Mouse (Mus musculus) embryonic facial prominence, embryonic 12.5 days (tissue): ENCODE measurements around the gene Kdm5a. TPM values are rescaled to one million over a fixed set of nuclear protein-coding genes. Genes with fewer than 3 reads are reported as not detected.
A peak's percentile ranks its signal among the peaks of the same experiment; 100 is the strongest.

Experiments used
- ATAC-seq: fragments of 200-750 bp; cut with Nextera tagmentation; 2 replicates; pipeline ENCODE4 v1.8.0; 2017; ENCODE audit not compliant: insufficient number of reproducible peaks, insufficient read depth, low FRiP score, low TSS enrichment
- H3K27ac ChIP-seq: fragments of 300-500 bp; sonication (generic); 2 replicates; pipeline ENCODE4 v1.5.1; 2016; ENCODE audit warnings: mild to moderate bottlenecking
- H3K27me3 ChIP-seq: fragments of 300-500 bp; sonication (generic); 2 replicates; pipeline ENCODE4 v1.6.1; 2016; ENCODE audit warnings: mild to moderate bottlenecking, moderate library complexity
- H3K36me3 ChIP-seq: fragments of 300-500 bp; sonication (generic); 2 replicates; pipeline ENCODE4 v1.6.1; 2016; ENCODE audit warnings: mild to moderate bottlenecking
- H3K4me1 ChIP-seq: fragments of 300-500 bp; sonication (generic); 2 replicates; pipeline ENCODE4 v1.6.1; 2016
- H3K4me2 ChIP-seq: fragments of 300-500 bp; sonication (generic); replicated peaks from 2 replicates; pipeline ENCODE4 v1.6.1; 2016; ENCODE audit warnings: mild to moderate bottlenecking, moderate library complexity
- H3K4me3 ChIP-seq: fragments of 300-500 bp; sonication (generic); 2 replicates; pipeline ENCODE4 v1.5.1; 2016; ENCODE audit warnings: mild to moderate bottlenecking
- H3K9ac ChIP-seq: fragments of 300-500 bp; sonication (generic); 2 replicates; pipeline ENCODE4 v1.6.1; 2016; ENCODE audit warnings: mild to moderate bottlenecking, moderate library complexity
- H3K9me3 ChIP-seq: fragments of 300-500 bp; sonication (generic); 2 replicates; pipeline ENCODE4 v1.6.1; 2016; ENCODE audit warnings: mild to moderate bottlenecking, moderate library complexity
- WGBS: fragments of 180-500 bp; shearing (Covaris S2); methylation state at CpG from one replicate; pipeline ENCODE4 v1.1.7; 2016; 5-methylcytosine and 5-hydroxymethylcytosine counted together
- polyA plus RNA-seq: library from polyadenylated mRNA; unstranded; fragments of >200 nt; fragmentation: Nextera tagmentation; extraction: Ambion mirVana; gene quantifications from 2 replicates; pipeline ENCODE4 v1.2.1, GENCODE M21; 2016

Kdm5a gene
- 50.6 and 58.3 TPM in 2 replicates for polyA plus RNA-seq

- Histone ChIP-seq H3K27ac (peak within 1 kb of the TSS; percentile 93), H3K4me1 (peaks cover 9% of the 10 kb centered on the region; the same call in 1 of the 2 replicates), H3K4me3 (peak within 1 kb of the TSS; percentile 99), H3K36me3 (peaks cover 22% of the 10 kb centered on the region), H3K9ac (peak within 1 kb of the TSS; percentile 93), H3K27me3 (no peaks in the 10 kb centered on the region), H3K4me2 (peak within 1 kb of the TSS; percentile 84), H3K9me3 (no peaks in the 10 kb centered on the region)
- peak; percentile 87 for ATAC-seq
- under 1% methylated on average over 71 of the region's 71 CpGs for WGBS
Measured at GRCm38 (mm10) chr6:120363688-120364522, at the start of gene Kdm5a, which contains the start of gene Ccdc77. Gene Kdm5a, plus strand, starts transcription at chr6:120364124. Gene Ccdc77, minus strand, starts transcription at chr6:120364374.

GRCm38 (mm10) chr6:120318303-120318940, 45.5 kb upstream of the Kdm5a start:
- no peak overlapping the region for H3K4me3 ChIP-seq
- no peaks in the 10 kb centered on the region for H3K27me3 ChIP-seq
- H3K4me1 ChIP-seq, result no peaks in the 10 kb centered on the region
- ATAC-seq, result no peak
- no peak overlapping the region for H3K9ac ChIP-seq
- H3K36me3 ChIP-seq, result no peaks in the 10 kb centered on the region
- WGBS, result 87% methylated on average over 11 of the region's 11 CpGs
- no peaks in the 10 kb centered on the region for H3K9me3 ChIP-seq
- no peak overlapping the region for H3K27ac ChIP-seq
- no peak overlapping the region for H3K4me2 ChIP-seq

DNA sequence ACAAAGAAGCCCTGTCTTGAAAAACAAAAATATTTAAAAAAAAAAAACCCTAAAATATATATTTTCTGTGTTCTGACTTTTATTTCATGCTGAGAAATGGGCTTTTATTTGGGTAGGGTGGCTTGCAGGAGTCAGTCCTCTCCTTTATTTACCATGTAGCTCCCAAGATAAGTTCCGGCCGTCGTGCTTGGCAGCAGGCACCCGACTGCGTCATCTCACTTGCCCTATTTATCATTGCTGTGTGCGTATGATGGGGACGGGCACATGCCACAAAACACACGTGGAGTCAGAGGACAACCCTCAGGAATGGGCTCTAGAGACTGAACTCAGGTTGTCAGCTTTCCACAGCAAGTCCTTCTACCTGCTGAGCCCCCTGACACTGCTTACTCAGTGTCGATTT, 44.8 kb upstream of the Kdm5a start:
- Histone ChIP-seq H3K36me3 (no peaks in the 10 kb centered on the region), H3K4me1 (no peaks in the 10 kb centered on the region), H3K27me3 (no peaks in the 10 kb centered on the region), H3K4me3 (no peak overlapping the region), H3K27ac (no peak overlapping the region), H3K9me3 (no peaks in the 10 kb centered on the region), H3K4me2 (no peak overlapping the region), H3K9ac (no peak overlapping the region)
- 88% methylated on average over 9 of the region's 9 CpGs for WGBS
- ATAC-seq, result no peak

GRCm38 (mm10) chr6:120320369-120320768, 43.6 kb upstream of the Kdm5a start:
- no peaks in the 10 kb centered on the region for H3K9me3 ChIP-seq
- WGBS, result 65% methylated on average over 2 of the region's 2 CpGs
- no peak for ATAC-seq
- no peak overlapping the region for H3K27ac ChIP-seq
- H3K4me1 ChIP-seq, result no peaks in the 10 kb centered on the region
- peaks cover 8% of the 10 kb centered on the region; the same call in 1 of the 2 replicates for H3K36me3 ChIP-seq
- no peak overlapping the region for H3K4me3 ChIP-seq
- H3K9ac ChIP-seq, result no peak overlapping the region
- H3K4me2 ChIP-seq, result no peak overlapping the region
- H3K27me3 ChIP-seq, result no peaks in the 10 kb centered on the region

- Histone ChIP-seq H3K27ac (no peak overlapping the region), H3K4me3 (no peak overlapping the region), H3K9me3 (no peaks in the 10 kb centered on the region), H3K9ac (no peak overlapping the region), H3K27me3 (no peaks in the 10 kb centered on the region), H3K4me2 (no peak overlapping the region), H3K4me1 (no peaks in the 10 kb centered on the region), H3K36me3 (peaks cover 17% of the 10 kb centered on the region)
- 33% methylated on average over 6 of the region's 6 CpGs for WGBS
- no peak for ATAC-seq
Measured at GRCm38 (mm10) chr6:120324295-120324927, 39.5 kb upstream of the Kdm5a start.

- WGBS, result 76% methylated on average over 2 of the region's 2 CpGs
- Histone ChIP-seq H3K4me1 (no peaks in the 10 kb centered on the region), H3K4me3 (no peak overlapping the region), H3K27ac (no peak overlapping the region), H3K9ac (no peak overlapping the region), H3K9me3 (no peaks in the 10 kb centered on the region), H3K27me3 (no peaks in the 10 kb centered on the region), H3K4me2 (no peak overlapping the region), H3K36me3 (peaks cover 67% of the 10 kb centered on the region)
- ATAC-seq, result no peak
Measured at GRCm38 (mm10) chr6:120332351-120332750, 31.6 kb upstream of the Kdm5a start.

- no peaks in the 10 kb centered on the region for H3K27me3 ChIP-seq
- H3K9me3 ChIP-seq, result no peaks in the 10 kb centered on the region
- H3K27ac ChIP-seq, result no peak overlapping the region
- WGBS, result 85% methylated on average over 1 of the region's 1 CpGs
- H3K4me1 ChIP-seq, result no peaks in the 10 kb centered on the region
- no peak for ATAC-seq
- H3K4me2 ChIP-seq, result no peak overlapping the region
- H3K9ac ChIP-seq, result no peak overlapping the region
- H3K4me3 ChIP-seq, result no peak overlapping the region
- peaks cover 71% of the 10 kb centered on the region for H3K36me3 ChIP-seq
Measured at GRCm38 (mm10) chr6:120343992-120344391, 19.9 kb upstream of the Kdm5a start.

DNA sequence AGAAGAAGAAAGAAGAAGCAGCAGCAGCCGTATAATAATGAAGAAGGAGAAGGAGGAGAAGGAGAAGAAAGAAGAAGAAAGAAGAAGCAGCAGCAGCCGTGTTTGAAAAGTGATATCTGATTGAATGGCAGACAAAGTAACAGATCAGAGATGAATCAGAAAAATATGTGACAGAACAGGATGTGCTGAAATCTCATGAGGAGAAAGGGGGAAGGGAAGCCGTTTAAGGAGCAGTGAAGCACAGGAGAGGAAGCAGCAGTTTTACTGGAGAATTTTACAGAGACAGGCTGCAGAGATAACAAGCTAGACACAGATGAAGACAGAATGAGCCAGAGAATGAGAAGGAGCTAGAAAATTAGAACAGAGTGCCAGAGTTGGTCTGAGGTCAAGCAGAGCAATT, 14.9 kb upstream of the Kdm5a start:
- H3K9me3 ChIP-seq, result no peaks in the 10 kb centered on the region
- no peak overlapping the region for H3K4me3 ChIP-seq
- peaks cover 61% of the 10 kb centered on the region for H3K36me3 ChIP-seq
- H3K27me3 ChIP-seq, result no peaks in the 10 kb centered on the region
- ATAC-seq, result no peak
- H3K9ac ChIP-seq, result no peak overlapping the region
- no peak overlapping the region for H3K4me2 ChIP-seq
- no peak overlapping the region for H3K27ac ChIP-seq
- 95% methylated on average over 3 of the region's 3 CpGs for WGBS
- no peaks in the 10 kb centered on the region for H3K4me1 ChIP-seq

GRCm38 (mm10) chr6:120356478-120356877, 7.4 kb upstream of the Kdm5a start:
- H3K4me3 ChIP-seq, result peak overlapping the region; percentile 55
- peak overlapping the region; percentile 60 for H3K9ac ChIP-seq
- peaks cover 7% of the 10 kb centered on the region; the same call in 1 of the 2 replicates for H3K4me1 ChIP-seq
- H3K27ac ChIP-seq, result peak overlapping the region; percentile 83
- H3K36me3 ChIP-seq, result peaks cover 10% of the 10 kb centered on the region
- WGBS, result 44% methylated on average over 5 of the region's 5 CpGs
- no peak for ATAC-seq
- no peaks in the 10 kb centered on the region for H3K9me3 ChIP-seq
- H3K27me3 ChIP-seq, result no peaks in the 10 kb centered on the region
- peak overlapping the region; percentile 68 for H3K4me2 ChIP-seq

GRCm38 (mm10) chr6:120356951-120357945, 6.7 kb upstream of the Kdm5a start:
- H3K36me3 ChIP-seq, result peaks cover 9% of the 10 kb centered on the region
- H3K27ac ChIP-seq, result peak overlapping the region; percentile 83
- ATAC-seq, result peak; percentile 98
- peak overlapping the region; percentile 55 for H3K4me3 ChIP-seq
- 1% methylated on average over 31 of the region's 31 CpGs for WGBS
- peak overlapping the region; percentile 60 for H3K9ac ChIP-seq
- peaks cover 7% of the 10 kb centered on the region; the same call in 1 of the 2 replicates for H3K4me1 ChIP-seq
- H3K27me3 ChIP-seq, result no peaks in the 10 kb centered on the region
- H3K9me3 ChIP-seq, result no peaks in the 10 kb centered on the region
- peak overlapping the region; percentile 68 for H3K4me2 ChIP-seq

- peaks cover 9% of the 10 kb centered on the region; the same call in 1 of the 2 replicates for H3K4me1 ChIP-seq
- no peaks in the 10 kb centered on the region for H3K9me3 ChIP-seq
- no peak overlapping the region for H3K27ac ChIP-seq
- peaks cover 5% of the 10 kb centered on the region for H3K36me3 ChIP-seq
- no peak for ATAC-seq
- H3K4me2 ChIP-seq, result no peak overlapping the region
- no peaks in the 10 kb centered on the region for H3K27me3 ChIP-seq
- WGBS, result 94% methylated on average over 2 of the region's 2 CpGs
- no peak overlapping the region for H3K4me3 ChIP-seq
- no peak overlapping the region for H3K9ac ChIP-seq
Measured at GRCm38 (mm10) chr6:120362124-120362523, 1.8 kb upstream of the Kdm5a start.
